Mouse (Mus musculus): ENCODE measurements at regions not wholly inside any gene's neighbourhood (a gene's known extent, or its start where the extent isn't known, plus 50 kb on each side); places are given as distances from the start of the nearest gene placed in this dataset.

DNA sequence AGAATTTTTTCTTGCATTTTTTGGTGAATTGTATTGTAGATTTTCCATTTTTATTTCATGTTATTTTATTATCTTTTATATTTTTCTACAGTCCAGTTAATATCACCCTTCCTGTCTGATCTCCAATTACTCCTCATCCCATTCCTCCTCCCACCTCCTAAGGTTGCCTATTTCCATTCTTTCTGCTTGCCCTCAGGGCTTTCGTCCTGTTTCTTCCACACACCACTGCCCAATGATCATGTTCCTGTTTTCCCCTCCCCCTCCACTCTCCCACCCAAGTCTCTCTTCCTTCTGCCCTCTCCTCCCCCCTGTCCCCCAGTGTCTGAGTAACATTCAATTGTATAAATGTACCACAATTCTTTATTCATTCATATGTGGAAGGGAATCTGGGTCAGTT is 573.6 kb upstream of the Ptprd start:
- no peak for ATAC-seq (ENCODE audit: extremely low read depth, insufficient number of reproducible peaks, low FRiP score, poor library complexity, severe bottlenecking)

DNA sequence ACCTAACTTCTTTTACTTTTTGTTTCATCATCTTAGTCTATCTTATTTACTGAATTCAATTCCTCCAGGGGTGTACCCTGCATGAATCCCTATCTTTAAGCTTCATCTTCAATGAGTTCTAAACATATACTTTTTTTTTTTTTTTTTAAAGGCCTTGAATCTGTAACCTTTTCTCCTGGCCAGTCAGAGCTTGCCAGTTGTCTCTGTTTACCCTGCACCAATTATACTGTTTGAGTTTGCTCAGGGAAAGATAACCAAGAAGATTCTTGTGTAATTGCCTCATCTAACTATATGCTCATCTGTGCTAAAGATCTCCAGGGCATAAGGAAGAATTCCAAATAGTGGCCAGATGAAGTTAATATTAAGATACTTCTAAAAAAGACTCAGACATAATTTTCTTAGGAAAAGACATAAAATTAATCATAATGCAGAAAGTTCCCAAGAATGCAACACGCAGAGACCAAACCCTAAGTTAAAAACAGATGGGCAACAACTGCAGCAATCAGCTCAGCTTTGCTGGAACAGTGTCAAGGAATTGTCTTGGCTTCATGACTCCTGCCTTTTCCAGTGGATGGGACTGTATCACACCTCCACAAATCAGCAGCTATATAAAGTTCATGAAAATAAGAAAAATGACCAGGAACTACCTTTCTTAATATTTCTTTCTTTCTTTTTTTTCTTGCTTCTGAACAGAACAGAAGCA is 573.1 kb upstream of the Ptprd start:
- no peak for ATAC-seq (ENCODE audit: extremely low read depth, insufficient number of reproducible peaks, low FRiP score, poor library complexity, severe bottlenecking)

DNA sequence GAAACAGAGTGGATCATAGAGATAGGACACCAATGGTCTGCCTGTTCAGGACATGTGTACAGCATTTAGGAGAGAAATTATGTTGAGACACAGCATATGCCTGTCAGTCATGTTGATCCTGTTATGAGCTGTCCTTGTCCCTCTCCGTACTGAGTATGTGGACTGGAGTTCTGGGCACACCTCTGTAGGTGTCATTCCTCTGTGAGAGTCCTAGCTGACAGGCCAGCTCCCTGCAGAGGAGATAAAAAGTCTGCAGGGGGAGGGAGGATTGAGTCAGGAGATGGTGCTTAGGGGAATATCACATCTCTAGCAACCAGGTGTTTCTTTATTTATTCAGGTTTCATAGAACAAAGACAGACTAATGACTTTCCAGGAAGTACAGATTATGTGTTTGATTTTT is 572.3 kb upstream of the Ptprd start:
- no peak for ATAC-seq (ENCODE audit: extremely low read depth, insufficient number of reproducible peaks, low FRiP score, poor library complexity, severe bottlenecking)

DNA sequence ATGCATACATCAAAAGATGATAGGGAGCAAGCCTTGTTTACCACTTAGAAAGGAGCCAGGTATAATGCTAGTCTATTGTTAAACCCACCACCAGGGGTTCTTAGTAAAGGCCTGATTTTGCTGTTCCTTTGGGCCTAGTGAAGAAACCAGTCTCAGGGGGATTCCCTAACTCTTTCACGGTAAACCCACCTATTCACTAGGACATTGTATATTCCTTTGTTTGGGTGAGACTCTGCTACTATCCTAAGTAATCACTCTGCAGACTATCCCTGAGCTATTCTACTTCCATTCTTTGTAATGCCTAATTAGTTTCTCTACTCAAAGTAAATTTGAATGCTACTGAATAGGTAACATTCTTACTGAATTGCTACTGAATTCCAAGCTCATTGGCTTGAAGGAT is 571.0 kb upstream of the Ptprd start:
- no peak for ATAC-seq (ENCODE audit: extremely low read depth, insufficient number of reproducible peaks, low FRiP score, poor library complexity, severe bottlenecking)

DNA sequence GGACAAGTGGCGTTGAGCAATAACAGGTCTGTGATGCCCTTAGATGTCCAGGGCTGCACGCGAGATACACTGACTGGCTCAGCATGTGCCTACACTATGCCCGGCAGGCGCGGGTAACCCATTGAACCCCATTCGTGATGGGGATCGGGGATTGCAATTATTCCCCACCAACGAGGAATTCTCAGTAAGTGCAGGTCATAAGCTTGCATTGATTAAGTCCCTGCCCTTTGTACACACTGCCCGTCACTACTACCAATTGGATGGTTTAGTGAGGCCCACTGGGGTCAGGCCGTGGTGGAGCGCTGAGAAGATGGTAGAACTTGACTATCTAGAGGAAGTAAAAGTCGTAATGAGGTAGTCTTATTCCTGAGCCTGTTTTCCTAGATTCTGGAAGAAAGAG is 562.1 kb upstream of the Ptprd start:
- 0 out of 2 replicates have a peak, but pooled peaks have one; percentile 39 for ATAC-seq (ENCODE audit: extremely low read depth, insufficient number of reproducible peaks, low FRiP score, poor library complexity, severe bottlenecking)

DNA sequence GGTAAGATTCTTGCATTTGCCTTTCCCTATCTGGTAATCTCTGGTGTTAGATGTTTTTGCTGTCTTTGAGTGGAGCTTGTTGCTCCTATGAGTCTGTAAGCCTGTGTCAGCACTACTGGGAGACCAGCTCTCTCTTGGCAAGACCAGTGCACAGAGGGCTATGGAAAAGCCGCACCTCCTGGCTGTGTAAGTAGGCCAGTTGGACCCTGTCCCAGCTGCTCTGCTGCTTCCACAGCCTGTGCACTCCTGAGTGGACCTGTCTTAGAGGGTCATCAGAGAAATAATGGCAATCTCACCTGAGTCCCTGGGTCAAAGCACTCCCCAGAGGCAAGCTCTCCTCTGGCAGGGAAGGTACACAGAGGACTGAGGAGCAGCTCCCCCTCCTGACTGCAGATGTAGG is 524.3 kb upstream of the Ptprd start:
- ATAC-seq (ENCODE audit: extremely low read depth, insufficient number of reproducible peaks, low FRiP score, poor library complexity, severe bottlenecking) = no peak
